Mouse (Mus musculus) embryonic facial prominence, embryonic 14.5 days (tissue): ENCODE data around the gene Dvl2. TPM values are rescaled to one million over a fixed set of nuclear protein-coding genes. Genes with fewer than 3 reads are reported as not detected.

Source experiments
- ATAC-seq: fragments of 200-750 bp; cut with Nextera tagmentation; 2 replicates; pipeline ENCODE4 v1.8.0; 2017; ENCODE audit warnings: low read depth, moderate number of reproducible peaks, moderate TSS enrichment
- DNase-seq: peaks from one replicate; pipeline ENCODE4 v3.0.0-alpha.2; 2015; ENCODE audit warnings: low spot score
- H3K27ac ChIP-seq: fragments of 300-500 bp; sonication (generic); replicated peaks from 2 replicates; pipeline ENCODE4 v1.5.1; 2014; ENCODE audit warnings: low read depth, mild to moderate bottlenecking, low read length, moderate library complexity
- H3K27me3 ChIP-seq: fragments of 300-500 bp; sonication (generic); replicated peaks from 2 replicates; pipeline ENCODE4 v1.6.1; 2014; ENCODE audit warnings: low read length; ENCODE audit not compliant: control insufficient read depth, insufficient read depth
- H3K36me3 ChIP-seq: fragments of 300-500 bp; sonication (generic); 2 replicates; pipeline ENCODE4 v1.6.1; 2014; ENCODE audit warnings: low read length, mixed read lengths; ENCODE audit not compliant: control insufficient read depth, insufficient read depth
- H3K4me1 ChIP-seq: fragments of 300-500 bp; sonication (generic); 2 replicates; pipeline ENCODE4 v1.6.1; 2014; ENCODE audit warnings: antibody characterized with exemption, low read length; ENCODE audit not compliant: control insufficient read depth, insufficient read depth
- H3K4me2 ChIP-seq: fragments of 300-500 bp; sonication (generic); 2 replicates; pipeline ENCODE4 v1.6.1; 2014; ENCODE audit warnings: low read depth, mild to moderate bottlenecking, low read length, moderate library complexity, mixed read lengths
- H3K4me3 ChIP-seq: fragments of 300-500 bp; sonication (generic); 2 replicates; pipeline ENCODE4 v1.5.1; 2014; ENCODE audit warnings: low read depth, mild to moderate bottlenecking, low read length
- H3K9ac ChIP-seq: fragments of 300-500 bp; sonication (generic); 2 replicates; pipeline ENCODE4 v1.6.1; 2014; ENCODE audit warnings: low read depth, mild to moderate bottlenecking, low read length, moderate library complexity, mixed read lengths
- H3K9me3 ChIP-seq: fragments of 300-500 bp; sonication (generic); 2 replicates; pipeline ENCODE4 v1.6.1; 2016; ENCODE audit warnings: low read length; ENCODE audit not compliant: control insufficient read depth
- WGBS: fragments of 180-500 bp; shearing (Covaris S2); extraction: QIAGEN DNeasy Blood & Tissue Kit; methylation state at CpG from one replicate; pipeline ENCODE4 v1.1.7; 2014; 5-methylcytosine and 5-hydroxymethylcytosine counted together
- polyA plus RNA-seq: library from polyadenylated mRNA; unstranded; fragments of >200 nt; fragmentation: Nextera tagmentation; extraction: Ambion mirVana; gene quantifications from 2 replicates; pipeline ENCODE4 v1.2.1, GENCODE M21; 2014

Dvl2 gene
- polyA plus RNA-seq, 1 experiment from 2014 or later, result 30.8 TPM

- ATAC-seq (peak; percentile 0; the same call in 1 of the 2 replicates), DNase-seq (peak; percentile 84)
- Histone ChIP-seq H3K4me2 (peak overlapping the region; percentile 49), H3K4me1 (peaks cover 17% of the 10 kb centered on the region), H3K27ac (peak overlapping the region; percentile 98), H3K27me3 (no peaks in the 10 kb centered on the region), H3K36me3 (peaks cover 46% of the 10 kb centered on the region), H3K4me3 (peak overlapping the region; percentile 64), H3K9me3 (no peaks in the 10 kb centered on the region), H3K9ac (peak overlapping the region; percentile 96)
- under 1% methylated on average over 40 of the region's 66 CpGs for whole genome bisulfite sequencing
Observed at GRCm38 (mm10) chr11:69996161-69997061, 4.0 kb upstream of the Dvl2 start.

- DNase-seq, result peak; percentile 92
- WGBS, result 2% methylated on average over 24 of the region's 44 CpGs
- H3K4me1 ChIP-seq, result peaks cover 23% of the 10 kb centered on the region
- no peaks in the 10 kb centered on the region for H3K9me3 ChIP-seq
- ATAC-seq, result peak; percentile 53
- no peaks in the 10 kb centered on the region for H3K27me3 ChIP-seq
- peak overlapping the region; percentile 98 for H3K27ac ChIP-seq
- peak overlapping the region; percentile 96 for H3K9ac ChIP-seq
- peak overlapping the region; percentile 49 for H3K4me2 ChIP-seq
- peak overlapping the region; percentile 64 for H3K4me3 ChIP-seq
- peaks cover 46% of the 10 kb centered on the region for H3K36me3 ChIP-seq
Observed at GRCm38 (mm10) chr11:69997070-69997509, 3.3 kb upstream of the Dvl2 start.

- H3K36me3 ChIP-seq, result peaks cover 34% of the 10 kb centered on the region
- 92% methylated on average over 27 of the region's 27 CpGs for WGBS
- DNase-seq (no peak), ATAC-seq (no peak)
- H3K4me2 ChIP-seq, result 0 out of 2 replicates have a peak overlapping the region, but pooled peaks have one; percentile 49
- H3K27me3 ChIP-seq, result no peaks in the 10 kb centered on the region
- H3K4me3 ChIP-seq, result no peak overlapping the region
- no peak overlapping the region for H3K9ac ChIP-seq
- no peaks in the 10 kb centered on the region for H3K9me3 ChIP-seq
- H3K4me1 ChIP-seq, result peaks cover 19% of the 10 kb centered on the region
- H3K27ac ChIP-seq, result no peak overlapping the region; the same call in 1 of the 2 replicates
Observed at GRCm38 (mm10) chr11:69998567-69999491, 1.6 kb upstream of the Dvl2 start.

DNA sequence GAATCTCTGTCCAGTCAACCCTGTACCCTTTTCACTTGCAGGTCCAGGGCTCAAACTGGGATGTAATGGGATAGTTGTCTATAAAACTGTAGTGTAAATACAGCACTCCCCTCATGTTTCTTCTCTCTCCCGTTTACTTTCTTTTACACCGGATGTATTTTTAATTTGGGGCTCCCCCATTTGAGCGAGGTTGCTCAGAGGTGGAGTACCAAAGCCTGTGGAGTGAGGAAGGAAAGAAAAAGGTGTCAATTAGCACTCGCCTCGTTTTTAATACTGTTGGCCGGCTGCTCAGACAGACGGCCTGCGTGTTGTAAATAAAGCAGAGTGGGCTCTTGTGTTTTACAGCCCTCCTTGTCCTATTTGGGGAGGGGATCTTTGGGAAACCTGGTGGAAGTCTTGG, 729 bp upstream of the Dvl2 start:
- Histone ChIP-seq H3K36me3 (peaks cover 30% of the 10 kb centered on the region), H3K9ac (no peak overlapping the region), H3K27ac (peak overlapping the region; percentile 72), H3K27me3 (no peaks in the 10 kb centered on the region), H3K4me1 (peaks cover 19% of the 10 kb centered on the region), H3K9me3 (no peaks in the 10 kb centered on the region), H3K4me3 (peak overlapping the region; percentile 74), H3K4me2 (peak overlapping the region; percentile 94; the same call in 1 of the 2 replicates)
- WGBS, result 82% methylated on average over 8 of the region's 8 CpGs
- no peak for ATAC-seq
- no peak for DNase-seq

DNA sequence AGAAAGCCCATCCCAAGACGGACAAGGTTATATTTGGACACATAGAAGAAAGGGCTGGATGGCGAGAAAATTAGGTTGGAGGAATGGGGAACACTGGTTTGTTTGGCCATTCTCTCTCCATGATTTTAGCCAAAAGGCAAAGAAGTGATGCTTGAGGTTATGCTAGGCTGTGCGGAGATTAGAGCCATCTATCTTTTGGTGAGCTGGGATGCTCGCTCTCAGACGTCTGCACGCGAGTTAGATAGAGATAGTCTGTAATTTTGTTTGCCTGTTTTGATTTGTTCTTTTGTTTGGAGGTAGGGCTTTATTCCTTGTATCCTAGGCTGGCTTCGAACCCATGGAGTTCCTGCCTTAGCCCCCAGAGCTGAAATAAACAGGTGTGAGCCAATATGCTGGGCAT, 764 bp downstream of the Dvl2 start:
- H3K4me1 ChIP-seq, result peaks cover 19% of the 10 kb centered on the region
- ATAC-seq (no peak), DNase-seq (no peak)
- peak overlapping the region; percentile 82 for H3K9ac ChIP-seq
- no peaks in the 10 kb centered on the region for H3K9me3 ChIP-seq
- H3K4me2 ChIP-seq, result peak overlapping the region; percentile 94
- H3K27ac ChIP-seq, result peak overlapping the region; percentile 95
- H3K27me3 ChIP-seq, result no peaks in the 10 kb centered on the region
- WGBS, result 10% methylated on average over 8 of the region's 8 CpGs
- H3K4me3 ChIP-seq, result peak overlapping the region; percentile 74
- H3K36me3 ChIP-seq, result peaks cover 44% of the 10 kb centered on the region

GRCm38 (mm10) chr11:70001865-70002264, 1.5 kb downstream of the Dvl2 start:
- H3K4me2 ChIP-seq, result peak overlapping the region; percentile 94
- H3K9ac ChIP-seq, result peak overlapping the region; percentile 82; the same call in 1 of the 2 replicates
- peaks cover 19% of the 10 kb centered on the region for H3K4me1 ChIP-seq
- peaks cover 51% of the 10 kb centered on the region for H3K36me3 ChIP-seq
- ATAC-seq (no peak), DNase-seq (peak; percentile 39)
- H3K4me3 ChIP-seq, result peak overlapping the region; percentile 74
- no peaks in the 10 kb centered on the region for H3K27me3 ChIP-seq
- H3K27ac ChIP-seq, result no peak overlapping the region
- H3K9me3 ChIP-seq, result no peaks in the 10 kb centered on the region

DNA sequence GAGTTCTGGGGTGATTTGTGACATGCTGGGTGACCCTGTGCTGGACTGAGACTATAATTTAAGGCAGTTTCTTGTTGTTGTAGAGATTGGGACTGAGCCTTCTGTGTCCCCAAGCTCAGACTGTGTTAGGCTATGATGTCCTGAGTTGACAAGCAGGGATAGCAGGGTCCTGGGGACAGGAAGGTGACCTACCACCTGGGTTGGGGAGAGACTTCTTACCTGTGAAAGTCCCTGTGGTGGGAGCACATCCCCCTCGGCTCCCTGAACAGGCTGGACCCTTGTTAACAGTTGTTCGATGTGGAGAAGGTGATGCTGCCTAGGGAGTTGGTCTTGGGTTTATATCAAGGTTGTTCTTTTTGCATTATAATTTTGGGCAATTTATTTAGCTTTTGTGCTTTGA, 2.1 kb downstream of the Dvl2 start:
- no peaks in the 10 kb centered on the region for H3K27me3 ChIP-seq
- peak overlapping the region; percentile 28; the same call in 1 of the 2 replicates for H3K9ac ChIP-seq
- peak overlapping the region; percentile 74 for H3K4me3 ChIP-seq
- H3K27ac ChIP-seq, result no peak overlapping the region
- no peaks in the 10 kb centered on the region for H3K9me3 ChIP-seq
- DNase-seq (no peak), ATAC-seq (no peak)
- H3K4me1 ChIP-seq, result peaks cover 19% of the 10 kb centered on the region
- H3K4me2 ChIP-seq, result peak overlapping the region; percentile 94
- peaks cover 57% of the 10 kb centered on the region for H3K36me3 ChIP-seq
- 80% methylated on average over 2 of the region's 2 CpGs for WGBS

DNA sequence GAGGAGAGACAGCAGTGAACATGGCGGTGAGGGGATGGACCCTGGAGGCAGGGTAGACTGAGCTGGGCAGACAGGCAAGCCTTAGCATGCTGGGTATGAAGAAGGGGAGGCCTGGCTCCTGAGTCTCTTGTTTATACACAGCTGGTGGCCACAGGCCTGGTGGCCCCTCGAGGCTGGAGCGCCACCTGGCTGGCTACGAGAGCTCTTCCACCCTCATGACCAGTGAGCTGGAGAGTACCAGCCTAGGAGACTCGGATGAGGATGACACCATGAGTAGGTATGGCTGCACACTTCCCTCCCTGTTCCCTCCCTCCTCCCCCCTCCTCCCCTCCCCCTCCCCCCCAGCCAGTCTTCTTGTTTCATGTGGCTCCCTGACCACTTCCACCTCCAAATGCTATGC, 5.1 kb downstream of the Dvl2 start:
- no peak overlapping the region for H3K27ac ChIP-seq
- H3K36me3 ChIP-seq, result peaks cover 62% of the 10 kb centered on the region
- no peaks in the 10 kb centered on the region for H3K27me3 ChIP-seq
- peaks cover 13% of the 10 kb centered on the region for H3K4me1 ChIP-seq
- H3K9me3 ChIP-seq, result no peaks in the 10 kb centered on the region
- DNase-seq, result no peak
- no peak overlapping the region for H3K4me2 ChIP-seq
- H3K4me3 ChIP-seq, result no peak overlapping the region
- H3K9ac ChIP-seq, result no peak overlapping the region
- WGBS, result 45% methylated on average over 5 of the region's 5 CpGs
- no peak for ATAC-seq
